Mouse (Mus musculus): Measurements from ENCODE around the gene Akirin1. TPM values are rescaled to one million over a fixed set of nuclear protein-coding genes. Genes with fewer than 3 reads are reported as not detected.

Gene Akirin1
- polyA plus RNA-seq, 1 experiment: 42.9 TPM

GRCm38 (mm10) chr4:123745221-123745775, 4.8 kb downstream of the Akirin1 start:
- TF ChIP-seq POLR2A (IDR thresholded peaks at IDR 0.05; ENCODE audit: control insufficient read depth, low read depth, low read length): no peak
- no peak for TF ChIP-seq CTCF (IDR thresholded peaks at IDR 0.05; ENCODE audit: control insufficient read depth, insufficient read depth, insufficient replicate concordance, low read depth, low read length)
- H3K4me1 ChIP-seq (ENCODE audit: control insufficient read depth, insufficient read depth, low read length): peaks cover 2% of the 10 kb centered on the region; the same call in 1 of the 2 replicates
- no peaks in the 10 kb centered on the region for H3K27me3 ChIP-seq (ENCODE audit: control insufficient read depth, insufficient read depth, low read length)
- H3K36me3 ChIP-seq (ENCODE audit: control insufficient read depth, insufficient read depth, low read length): no peaks in the 10 kb centered on the region; the same call in 1 of the 2 replicates
- H3K4me3 ChIP-seq (ENCODE audit: control insufficient read depth, low read depth, low read length): no peak overlapping the region
- H3K27ac ChIP-seq (ENCODE audit: control insufficient read depth, insufficient read depth, low read depth, low read length): no peak overlapping the region

- no peaks in the 10 kb centered on the region; the same call in 1 of the 2 replicates for H3K36me3 ChIP-seq (ENCODE audit: control insufficient read depth, insufficient read depth, low read length)
- H3K27ac ChIP-seq (ENCODE audit: control insufficient read depth, insufficient read depth, low read depth, low read length): no peak overlapping the region
- TF ChIP-seq CTCF (IDR thresholded peaks at IDR 0.05; ENCODE audit: control insufficient read depth, insufficient read depth, insufficient replicate concordance, low read depth, low read length): no peak
- no peak for TF ChIP-seq POLR2A (IDR thresholded peaks at IDR 0.05; ENCODE audit: control insufficient read depth, low read depth, low read length)
- H3K27me3 ChIP-seq (ENCODE audit: control insufficient read depth, insufficient read depth, low read length): no peaks in the 10 kb centered on the region
- peaks cover 2% of the 10 kb centered on the region; the same call in 1 of the 2 replicates for H3K4me1 ChIP-seq (ENCODE audit: control insufficient read depth, insufficient read depth, low read length)
- no peak overlapping the region for H3K4me3 ChIP-seq (ENCODE audit: control insufficient read depth, low read depth, low read length)
Measured at GRCm38 (mm10) chr4:123742891-123743290, 7.3 kb downstream of the Akirin1 start.

- TF ChIP-seq CTCF (IDR thresholded peaks at IDR 0.05; ENCODE audit: control insufficient read depth, insufficient read depth, insufficient replicate concordance, low read depth, low read length) (no peak), POLR2A (IDR thresholded peaks at IDR 0.05; ENCODE audit: control insufficient read depth, low read depth, low read length) (no peak)
- H3K36me3 ChIP-seq (ENCODE audit: control insufficient read depth, insufficient read depth, low read length): no peaks in the 10 kb centered on the region; the same call in none of the 2 replicates
Measured at GRCm38 (mm10) chr4:123738708-123739107, 11.4 kb downstream of the Akirin1 start.

GRCm38 (mm10) chr4:123733532-123733931, 16.6 kb downstream of the Akirin1 start:
- Histone ChIP-seq H3K36me3 (ENCODE audit: control insufficient read depth, insufficient read depth, low read length) (no peaks in the 10 kb centered on the region; the same call in 1 of the 2 replicates), H3K4me3 (ENCODE audit: control insufficient read depth, low read depth, low read length) (no peak overlapping the region), H3K27me3 (ENCODE audit: control insufficient read depth, insufficient read depth, low read length) (no peaks in the 10 kb centered on the region), H3K27ac (ENCODE audit: control insufficient read depth, insufficient read depth, low read depth, low read length) (no peak overlapping the region), H3K4me1 (ENCODE audit: control insufficient read depth, insufficient read depth, low read length) (no peaks in the 10 kb centered on the region)
- TF ChIP-seq CTCF (IDR thresholded peaks at IDR 0.05; ENCODE audit: control insufficient read depth, insufficient read depth, insufficient replicate concordance, low read depth, low read length) (no peak), POLR2A (IDR thresholded peaks at IDR 0.05; ENCODE audit: control insufficient read depth, low read depth, low read length) (no peak)

More at GRCm38 (mm10) chr4:123738708-123739107, 11.4 kb downstream of the Akirin1 start:
- Histone ChIP-seq H3K27ac (ENCODE audit: control insufficient read depth, insufficient read depth, low read depth, low read length) (no peak overlapping the region), H3K4me1 (ENCODE audit: control insufficient read depth, insufficient read depth, low read length) (no peaks in the 10 kb centered on the region), H3K4me3 (ENCODE audit: control insufficient read depth, low read depth, low read length) (no peak overlapping the region), H3K27me3 (ENCODE audit: control insufficient read depth, insufficient read depth, low read length) (no peaks in the 10 kb centered on the region)

- TF ChIP-seq CTCF (IDR thresholded peaks at IDR 0.05; ENCODE audit: control insufficient read depth, insufficient read depth, insufficient replicate concordance, low read depth, low read length) (no peak), POLR2A (IDR thresholded peaks at IDR 0.05; ENCODE audit: control insufficient read depth, low read depth, low read length) (no peak)
- no peaks in the 10 kb centered on the region for H3K4me1 ChIP-seq (ENCODE audit: control insufficient read depth, insufficient read depth, low read length)
- H3K27me3 ChIP-seq (ENCODE audit: control insufficient read depth, insufficient read depth, low read length): no peaks in the 10 kb centered on the region
Measured at GRCm38 (mm10) chr4:123732921-123733320, 17.2 kb downstream of the Akirin1 start.

GRCm38 (mm10) chr4:123732163-123732910, 17.8 kb downstream of the Akirin1 start:
- Histone ChIP-seq H3K4me1 (ENCODE audit: control insufficient read depth, insufficient read depth, low read length) (no peaks in the 10 kb centered on the region), H3K4me3 (ENCODE audit: control insufficient read depth, low read depth, low read length) (no peak overlapping the region), H3K36me3 (ENCODE audit: control insufficient read depth, insufficient read depth, low read length) (no peaks in the 10 kb centered on the region; the same call in 1 of the 2 replicates), H3K27ac (ENCODE audit: control insufficient read depth, insufficient read depth, low read depth, low read length) (no peak overlapping the region), H3K27me3 (ENCODE audit: control insufficient read depth, insufficient read depth, low read length) (no peaks in the 10 kb centered on the region)
- TF ChIP-seq POLR2A (IDR thresholded peaks at IDR 0.05; ENCODE audit: control insufficient read depth, low read depth, low read length) (no peak), CTCF (IDR thresholded peaks at IDR 0.05; ENCODE audit: control insufficient read depth, insufficient read depth, insufficient replicate concordance, low read depth, low read length) (no peak)

More at GRCm38 (mm10) chr4:123732921-123733320, 17.2 kb downstream of the Akirin1 start:
- H3K27ac ChIP-seq (ENCODE audit: control insufficient read depth, insufficient read depth, low read depth, low read length): no peak overlapping the region
- no peak overlapping the region for H3K4me3 ChIP-seq (ENCODE audit: control insufficient read depth, low read depth, low read length)
- H3K36me3 ChIP-seq (ENCODE audit: control insufficient read depth, insufficient read depth, low read length): no peaks in the 10 kb centered on the region; the same call in 1 of the 2 replicates

- Histone ChIP-seq H3K4me1 (ENCODE audit: control insufficient read depth, insufficient read depth, low read length) (no peaks in the 10 kb centered on the region), H3K27me3 (ENCODE audit: control insufficient read depth, insufficient read depth, low read length) (no peaks in the 10 kb centered on the region)
- TF ChIP-seq POLR2A (IDR thresholded peaks at IDR 0.05; ENCODE audit: control insufficient read depth, low read depth, low read length) (no peak), CTCF (IDR thresholded peaks at IDR 0.05; ENCODE audit: control insufficient read depth, insufficient read depth, insufficient replicate concordance, low read depth, low read length) (no peak)
Measured at GRCm38 (mm10) chr4:123721761-123722160, 28.4 kb downstream of the Akirin1 start.

More at GRCm38 (mm10) chr4:123721761-123722160, 28.4 kb downstream of the Akirin1 start:
- Histone ChIP-seq H3K27ac (ENCODE audit: control insufficient read depth, insufficient read depth, low read depth, low read length) (no peak overlapping the region), H3K4me3 (ENCODE audit: control insufficient read depth, low read depth, low read length) (no peak overlapping the region), H3K36me3 (ENCODE audit: control insufficient read depth, insufficient read depth, low read length) (no peaks in the 10 kb centered on the region)

All from testis, adult 2 months (tissue).